Mouse (Mus musculus): Measurements from ENCODE around the gene Tmc5.

DNA sequence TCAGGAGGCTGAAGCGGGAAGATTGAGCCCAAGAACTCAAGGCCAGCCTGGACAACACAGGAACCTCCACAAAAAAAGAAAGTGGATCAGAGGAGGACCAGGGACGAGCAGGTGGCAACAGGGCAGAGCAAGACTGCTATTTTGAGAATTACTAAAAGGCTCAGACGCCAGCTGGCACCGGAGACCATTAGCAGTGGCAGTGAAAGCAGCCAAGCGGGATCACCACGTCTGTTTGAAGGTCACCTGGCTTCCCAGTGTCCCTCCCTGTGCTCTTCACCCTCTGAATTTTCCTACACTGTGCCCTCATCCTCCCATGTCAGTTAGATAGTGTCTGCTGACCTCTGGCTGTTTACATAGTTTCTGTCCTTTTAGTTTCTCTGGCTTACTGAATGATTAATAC lies 11.2 kb upstream of the Tmc5 start:
- TF ChIP-seq CTCF (IDR thresholded peaks at IDR 0.05; ENCODE audit: low read depth) = 0 out of 2 replicates have a peak, but pooled peaks have one; percentile 10
- no peak for TF ChIP-seq EP300 (IDR thresholded peaks at IDR 0.05; ENCODE audit: low read depth)

Measured in heart, postnatal 0 days (tissue).